Mouse (Mus musculus) c-Kit-negative CD71-positive TER-119-positive erythroid progenitor cells, embryonic 14.5 days (primary cell): ENCODE measurements around the gene Gpc6.

Source experiments
- DNase-seq: peaks from one replicate; pipeline ENCODE4 v3.0.0-alpha.2; 2013; ENCODE audit warnings: low read depth, low spot score

Gpc6 gene

GRCm38 (mm10) chr14:116924876-116925601 lies at the start of gene Gpc6:
Gene Gpc6, plus strand, starts transcription at chr14:116925315.
- DNase-seq: no peak

GRCm38 (mm10) chr14:116882480-116883044 lies 42.6 kb upstream of the Gpc6 start:
- DNase-seq: no peak

GRCm38 (mm10) chr14:116894316-116894715 lies 30.8 kb upstream of the Gpc6 start:
- DNase-seq: no peak

- DNase-seq: no peak
Measured at GRCm38 (mm10) chr14:116897971-116898370, 27.1 kb upstream of the Gpc6 start.

- no peak for DNase-seq
Measured at GRCm38 (mm10) chr14:116911768-116912167, 13.3 kb upstream of the Gpc6 start.

- no peak for DNase-seq
Measured at GRCm38 (mm10) chr14:116916874-116917273, 8.2 kb upstream of the Gpc6 start.

GRCm38 (mm10) chr14:116924266-116924665 lies 849 bp upstream of the Gpc6 start:
- no peak for DNase-seq

- no peak for DNase-seq
Measured at GRCm38 (mm10) chr14:116925691-116926403, 732 bp downstream of the Gpc6 start.

GRCm38 (mm10) chr14:116926404-116927171 lies 1.5 kb downstream of the Gpc6 start:
- DNase-seq: no peak

- DNase-seq: no peak
Measured at GRCm38 (mm10) chr14:116927341-116928315, 2.5 kb downstream of the Gpc6 start.

GRCm38 (mm10) chr14:116928395-116928794 lies 3.3 kb downstream of the Gpc6 start:
- DNase-seq: no peak

GRCm38 (mm10) chr14:116928796-116929529 lies 3.8 kb downstream of the Gpc6 start:
- DNase-seq: no peak

GRCm38 (mm10) chr14:116933825-116934224 lies 8.7 kb downstream of the Gpc6 start:
- DNase-seq: no peak

GRCm38 (mm10) chr14:116937910-116938560 lies 12.9 kb downstream of the Gpc6 start:
- no peak for DNase-seq

- no peak for DNase-seq
Measured at GRCm38 (mm10) chr14:116938735-116939134, 13.6 kb downstream of the Gpc6 start.

GRCm38 (mm10) chr14:116939561-116939960 lies 14.4 kb downstream of the Gpc6 start:
- DNase-seq: no peak

- no peak for DNase-seq
Measured at GRCm38 (mm10) chr14:116941772-116942171, 16.7 kb downstream of the Gpc6 start.

- no peak for DNase-seq
Measured at GRCm38 (mm10) chr14:116943751-116944150, 18.6 kb downstream of the Gpc6 start.

- DNase-seq: no peak
Measured at GRCm38 (mm10) chr14:116945975-116946374, 20.9 kb downstream of the Gpc6 start.

GRCm38 (mm10) chr14:116947461-116947860 lies 22.3 kb downstream of the Gpc6 start:
- no peak for DNase-seq
